Mouse (Mus musculus): ENCODE data around the gene Itpkb. TPM values are rescaled to one million over a fixed set of nuclear protein-coding genes. Genes with fewer than 3 reads are reported as not detected.
A peak's percentile ranks its signal among the peaks of the same experiment; 100 is the strongest.

Itpkb gene
- total and polyA plus RNA-seq, 3 experiments: 14.6 to 17.8 (median 16.9) TPM

DNA sequence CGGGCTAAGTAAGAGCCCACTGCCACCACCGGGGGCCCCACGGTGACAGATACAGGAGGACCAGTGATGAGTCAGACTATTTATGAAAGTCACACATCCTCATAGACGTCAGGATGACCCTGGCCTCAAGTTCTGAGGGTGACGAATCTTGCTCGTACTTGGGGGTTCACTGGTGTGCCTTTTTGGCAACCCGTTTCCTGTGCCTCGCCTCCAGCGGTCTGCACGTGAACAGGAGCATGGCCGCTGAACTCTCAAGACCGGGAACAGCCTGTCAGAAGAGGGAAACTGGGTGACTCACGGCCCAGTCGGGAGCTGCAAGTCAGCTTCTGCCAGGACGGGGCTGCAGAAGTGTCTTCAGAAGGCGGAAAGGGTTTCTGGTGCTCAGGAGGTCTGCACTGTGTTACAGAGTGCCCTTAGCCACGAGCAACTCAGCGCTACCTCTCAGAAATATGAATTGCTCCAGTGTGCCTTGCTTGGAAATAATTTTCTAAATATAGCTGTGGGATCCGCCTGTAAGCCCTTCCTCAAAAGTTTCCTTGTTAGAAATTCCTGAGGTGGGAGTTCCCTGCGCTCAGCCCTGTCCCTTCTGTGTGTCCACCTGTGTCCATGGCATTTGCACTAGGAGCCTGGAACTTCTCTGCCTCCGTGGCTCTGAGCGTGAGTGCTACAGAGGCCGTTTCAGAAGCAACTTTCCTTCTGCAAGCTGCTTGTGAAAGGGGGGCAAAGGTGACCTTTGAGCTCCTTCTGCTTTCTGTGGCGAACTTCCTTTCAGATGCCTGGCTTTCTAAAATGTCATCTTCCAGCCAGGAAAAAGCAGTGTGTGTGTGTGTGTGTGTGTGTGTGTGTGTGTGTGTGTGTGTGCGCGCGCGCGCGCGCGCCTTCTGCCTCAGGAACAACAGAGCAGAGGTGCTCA lies 73.7 kb downstream of the Itpkb start:
- no peak for DNase-seq (ENCODE audit: low spot score)
- ATAC-seq (ENCODE audit: extremely low read depth, insufficient number of reproducible peaks, low FRiP score, poor library complexity, severe bottlenecking): no peak
- no peaks in the 10 kb centered on the region for H3K27me3 ChIP-seq (ENCODE audit: insufficient read depth, low read length)
- H3K36me3 ChIP-seq (replicated peaks): peaks cover 54% of the 10 kb centered on the region
- H3K4me3 ChIP-seq (ENCODE audit: low read depth, low read length): no peak overlapping the region
- peaks cover 27% of the 10 kb centered on the region for H3K4me1 ChIP-seq (ENCODE audit: insufficient read depth, low read depth, low read length)
- TF ChIP-seq POLR2AphosphoS5 (IDR thresholded peaks at IDR 0.05; ENCODE audit: insufficient replicate concordance, low read depth, low read length) (no peak), TAL1 (conservative IDR thresholded peaks at IDR 0.05; ENCODE audit: low read depth, low read length) (no peak), GATA1 (IDR thresholded peaks at IDR 0.05; ENCODE audit: borderline replicate concordance, low read length) (no peak), CTCF (IDR thresholded peaks at IDR 0.05; ENCODE audit: low read depth, low read length) (no peak), GATA2 (IDR thresholded peaks at IDR 0.05; ENCODE audit: borderline replicate concordance, low read depth, low read length) (no peak)
- no peaks in the 10 kb centered on the region for H3K9me3 ChIP-seq (replicated peaks)

DNA sequence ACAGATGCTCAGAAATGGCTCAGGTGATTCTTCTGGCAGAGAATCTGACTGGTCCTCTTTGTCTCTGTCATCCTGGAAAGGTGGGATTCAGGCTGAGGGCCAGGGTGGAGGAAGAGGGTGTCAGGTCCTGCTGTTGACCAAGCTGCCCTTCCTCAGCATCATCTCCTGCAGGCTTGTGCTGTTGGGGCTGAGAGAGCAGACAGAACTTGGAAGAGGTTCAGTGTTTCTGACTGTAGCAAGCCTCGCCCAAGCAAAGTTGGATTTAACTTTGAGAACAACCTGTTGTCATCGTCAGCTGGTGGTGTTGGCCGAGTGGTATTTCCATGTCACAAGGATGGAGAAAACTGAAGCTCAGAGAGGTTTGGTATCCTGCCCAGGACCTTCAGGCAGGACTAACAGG lies 74.4 kb downstream of the Itpkb start:
- Histone ChIP-seq H3K27me3 (ENCODE audit: insufficient read depth, low read length) (no peaks in the 10 kb centered on the region), H3K36me3 (replicated peaks) (peaks cover 58% of the 10 kb centered on the region), H3K4me3 (ENCODE audit: low read depth, low read length) (no peak overlapping the region), H3K4me1 (ENCODE audit: insufficient read depth, low read depth, low read length) (peaks cover 27% of the 10 kb centered on the region), H3K9me3 (replicated peaks) (no peaks in the 10 kb centered on the region)
- TF ChIP-seq TAL1 (conservative IDR thresholded peaks at IDR 0.05; ENCODE audit: low read depth, low read length) (no peak), GATA2 (IDR thresholded peaks at IDR 0.05; ENCODE audit: borderline replicate concordance, low read depth, low read length) (no peak), CTCF (IDR thresholded peaks at IDR 0.05; ENCODE audit: low read depth, low read length) (no peak)
- no peak for ATAC-seq (ENCODE audit: extremely low read depth, insufficient number of reproducible peaks, low FRiP score, poor library complexity, severe bottlenecking)
- DNase-seq (ENCODE audit: low spot score): no peak

DNA sequence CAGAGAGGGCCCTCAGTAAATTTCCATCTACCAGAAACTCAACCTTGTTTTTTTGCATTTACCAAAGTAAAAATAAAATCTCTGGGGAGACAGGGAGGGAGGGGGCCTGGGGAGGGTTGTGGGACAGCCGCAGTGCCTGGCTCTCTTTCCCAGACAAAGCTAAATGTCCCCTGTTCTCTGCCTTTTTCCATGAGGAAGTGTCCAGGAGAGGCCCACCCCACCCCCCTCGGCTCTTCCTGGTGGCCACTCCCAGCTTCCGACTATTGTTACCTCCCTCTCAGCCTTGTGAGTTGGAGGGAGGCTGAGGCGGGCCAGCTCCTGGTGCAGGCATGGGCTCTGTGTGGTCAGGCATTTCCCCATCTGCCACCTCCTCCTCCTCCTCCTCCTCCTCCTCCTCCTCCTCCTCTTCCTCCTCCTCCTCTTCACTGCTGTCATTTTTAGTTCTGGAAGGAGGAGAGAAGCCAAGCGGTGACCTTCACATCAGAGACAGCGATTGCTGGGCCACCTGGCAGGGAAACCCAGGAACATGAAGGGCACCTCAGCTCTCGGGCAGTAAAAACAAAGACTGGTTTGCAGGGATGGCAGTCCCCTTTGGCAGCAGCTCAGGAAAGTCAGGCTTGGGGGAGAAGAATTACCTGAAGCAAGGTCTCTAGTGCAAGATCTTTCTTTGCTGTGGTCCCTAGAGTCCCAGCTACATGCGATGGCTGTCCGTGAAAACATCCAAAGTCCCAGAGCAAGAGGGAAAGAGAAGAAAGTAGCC lies 75.5 kb downstream of the Itpkb start:
- peaks cover 62% of the 10 kb centered on the region for H3K36me3 ChIP-seq (replicated peaks)
- no peaks in the 10 kb centered on the region; the same call in 1 of the 2 replicates for H3K27me3 ChIP-seq (ENCODE audit: insufficient read depth, low read length)
- TF ChIP-seq GATA1 (IDR thresholded peaks at IDR 0.05; ENCODE audit: borderline replicate concordance, low read length): no peak
- DNase-seq (ENCODE audit: low spot score) (no peak), ATAC-seq (ENCODE audit: extremely low read depth, insufficient number of reproducible peaks, low FRiP score, poor library complexity, severe bottlenecking) (no peak)
- H3K4me3 ChIP-seq (ENCODE audit: low read depth, low read length): no peak overlapping the region
- no peaks in the 10 kb centered on the region for H3K9me3 ChIP-seq (replicated peaks)
- peaks cover 28% of the 10 kb centered on the region for H3K4me1 ChIP-seq (ENCODE audit: insufficient read depth, low read depth, low read length)

DNA sequence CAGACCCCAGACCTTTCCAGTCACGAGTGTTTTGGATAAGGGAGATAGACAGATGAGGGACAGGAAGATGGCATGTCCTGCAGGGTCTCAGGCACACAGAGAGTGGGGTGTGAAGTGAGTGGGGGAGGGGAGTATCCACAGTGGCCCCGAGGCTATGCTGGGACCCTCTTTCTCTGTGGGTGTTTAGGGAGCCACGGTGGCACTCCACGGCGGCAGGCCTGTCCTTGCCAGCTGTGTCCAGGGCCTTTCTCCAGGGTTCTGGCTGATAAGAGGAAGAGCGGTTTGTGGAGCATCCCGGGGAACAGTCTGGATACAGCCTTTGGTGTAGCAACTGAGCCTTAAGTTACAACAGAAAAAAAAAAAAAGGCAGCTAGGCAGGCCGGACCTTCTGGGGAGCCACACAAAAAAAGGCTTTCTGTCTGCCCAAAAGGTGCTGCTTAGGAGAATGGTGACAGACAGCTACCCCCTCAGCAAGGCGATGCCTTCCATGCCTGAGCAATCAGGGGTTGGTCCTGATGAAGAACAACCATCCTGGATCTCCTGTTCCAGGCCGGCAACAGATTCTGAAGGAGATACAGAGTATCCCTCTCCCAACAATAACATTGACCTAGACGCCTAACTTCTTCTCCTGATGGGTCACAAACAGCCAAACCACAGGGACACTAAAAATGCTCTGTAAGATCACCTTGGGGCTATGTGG lies 76.2 kb downstream of the Itpkb start:
- no peak for DNase-seq (ENCODE audit: low spot score)
- Histone ChIP-seq H3K27me3 (ENCODE audit: insufficient read depth, low read length) (no peaks in the 10 kb centered on the region; the same call in 1 of the 2 replicates), H3K9me3 (replicated peaks) (no peaks in the 10 kb centered on the region), H3K4me1 (ENCODE audit: insufficient read depth, low read depth, low read length) (peaks cover 31% of the 10 kb centered on the region), H3K36me3 (replicated peaks) (peaks cover 66% of the 10 kb centered on the region), H3K4me3 (ENCODE audit: low read depth, low read length) (no peak overlapping the region)
- TF ChIP-seq CTCF (IDR thresholded peaks at IDR 0.05; ENCODE audit: low read depth, low read length) (no peak), GATA2 (IDR thresholded peaks at IDR 0.05; ENCODE audit: borderline replicate concordance, low read depth, low read length) (no peak), GATA1 (IDR thresholded peaks at IDR 0.05; ENCODE audit: borderline replicate concordance, low read length) (no peak), POLR2AphosphoS5 (IDR thresholded peaks at IDR 0.05; ENCODE audit: insufficient replicate concordance, low read depth, low read length) (no peak), TAL1 (conservative IDR thresholded peaks at IDR 0.05; ENCODE audit: low read depth, low read length) (no peak)
- no peak for ATAC-seq (ENCODE audit: extremely low read depth, insufficient number of reproducible peaks, low FRiP score, poor library complexity, severe bottlenecking)

DNA sequence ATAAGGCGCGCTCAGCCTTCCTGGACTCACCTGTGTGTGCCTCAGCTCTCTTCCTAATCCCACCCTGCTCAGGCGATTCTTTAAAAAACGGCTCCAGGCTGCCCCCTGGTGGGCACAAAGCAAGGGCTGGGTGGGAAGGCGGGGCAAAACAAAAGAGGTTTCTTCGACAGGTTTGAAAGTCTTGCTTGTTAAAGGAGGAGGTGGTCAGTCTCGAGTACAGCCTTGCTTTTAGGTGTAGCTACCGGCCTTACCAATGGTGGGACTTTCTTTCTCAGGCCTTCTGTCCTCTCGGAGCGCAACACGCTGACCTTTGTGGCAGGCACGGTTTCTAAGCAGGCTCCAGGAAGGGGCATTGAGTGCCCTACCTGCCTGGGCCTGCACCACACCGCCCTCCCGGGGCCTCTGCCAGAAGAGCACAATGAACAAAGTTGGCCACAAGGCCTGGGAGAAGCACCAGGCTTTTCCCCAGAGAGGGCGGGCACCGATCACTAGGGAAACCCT lies 76.9 kb downstream of the Itpkb start:
- H3K36me3 ChIP-seq (replicated peaks): peaks cover 68% of the 10 kb centered on the region
- no peak overlapping the region for H3K4me3 ChIP-seq (ENCODE audit: low read depth, low read length)
- no peaks in the 10 kb centered on the region for H3K9me3 ChIP-seq (replicated peaks)
- H3K4me1 ChIP-seq (ENCODE audit: insufficient read depth, low read depth, low read length): peaks cover 31% of the 10 kb centered on the region
- DNase-seq (ENCODE audit: low spot score) (peak; percentile 70), ATAC-seq (ENCODE audit: extremely low read depth, insufficient number of reproducible peaks, low FRiP score, poor library complexity, severe bottlenecking) (no peak)
- H3K27me3 ChIP-seq (ENCODE audit: insufficient read depth, low read length): no peaks in the 10 kb centered on the region; the same call in 1 of the 2 replicates
- no peak for TF ChIP-seq GATA2 (IDR thresholded peaks at IDR 0.05; ENCODE audit: borderline replicate concordance, low read depth, low read length)
- no peak for TF ChIP-seq POLR2AphosphoS5 (IDR thresholded peaks at IDR 0.05; ENCODE audit: insufficient replicate concordance, low read depth, low read length)
- TF ChIP-seq CTCF (IDR thresholded peaks at IDR 0.05; ENCODE audit: low read depth, low read length): 0 out of 2 replicates have a peak, but pooled peaks have one; percentile 24

Data from G1E (cell line).